Mouse (Mus musculus): ENCODE data around the gene Tcf7.

DNA sequence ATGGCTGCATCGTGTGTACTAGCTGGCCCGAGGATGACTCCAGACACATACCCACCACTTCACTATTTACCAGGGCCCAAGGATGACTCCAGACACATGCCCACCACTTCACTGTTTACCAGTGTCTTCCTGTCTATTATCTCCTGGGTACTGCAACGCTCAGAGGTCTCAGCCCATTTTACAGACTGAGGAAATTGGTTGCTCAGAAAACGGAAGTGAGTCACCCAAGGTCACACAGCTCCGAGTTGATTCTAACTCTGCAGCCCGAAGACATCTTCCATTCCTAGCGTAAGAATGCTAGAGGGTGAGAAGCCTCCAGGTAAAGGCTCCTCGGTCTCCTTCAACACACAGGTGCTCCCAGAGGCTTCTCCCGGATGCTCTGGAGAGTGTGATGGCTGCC, 11.3 kb upstream of the Tcf7 start:
- TF ChIP-seq CTCF (IDR thresholded peaks at IDR 0.05; ENCODE audit: low read depth), result no peak
- no peak for TF ChIP-seq EP300 (IDR thresholded peaks at IDR 0.05; ENCODE audit: low read depth)

All from liver, embryonic 14.5 days (tissue).